ENCODE assay signal across 27 mouse cellular contexts in the genomic region with DNA sequence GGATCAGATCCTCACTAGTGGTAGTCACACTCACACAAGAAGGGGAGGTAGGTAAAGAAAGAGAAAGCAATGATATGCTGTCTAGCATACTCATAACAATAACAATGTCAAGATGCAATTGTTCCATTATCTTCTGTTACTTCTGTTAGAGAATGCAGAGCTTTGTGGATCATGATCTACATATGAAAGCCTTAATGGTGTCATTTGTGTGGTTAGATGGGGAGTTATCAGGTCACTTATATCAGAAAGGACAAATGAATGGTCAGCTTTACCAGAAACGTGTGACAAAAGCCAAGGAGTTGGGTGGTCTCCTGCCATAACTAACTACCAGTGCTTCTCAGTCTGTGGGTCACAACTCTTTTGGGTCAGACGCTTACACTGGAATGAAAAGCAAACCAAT.
"Had no signal": no experiment of that assay in that cellular context is flagged by ENCODE, and none has a peak within 500 bp of the region (broad histone marks: within the 10 kb centered on the region; RNA-seq: fewer than 3 reads in every experiment).

No protein-coding gene starts in this region.

- H3K9ac ChIP-seq: heart, embryonic 12.5 days; hindbrain, embryonic 12.5 days; hindbrain, embryonic 14.5 days; intestine, embryonic 15.5 days; limb, embryonic 12.5 days; liver, embryonic 13.5 days had no signal

- H3K27me3 ChIP-seq: heart, embryonic 12.5 days; hindbrain, embryonic 12.5 days; intestine, embryonic 15.5 days; limb, embryonic 12.5 days; liver, embryonic 13.5 days had no signal

- H3K4me1 ChIP-seq: heart, embryonic 10.5 days; hindbrain, embryonic 10.5 days; intestine, embryonic 15.5 days; limb, embryonic 10.5 days had no signal

- ATAC-seq: hindbrain, embryonic 16.5 days; inflammation-experienced regulatory T-cells, adult 6 months; intestine, embryonic 15.5 days; intestine, postnatal 0 days had no signal

- H3K9me3 ChIP-seq: heart, embryonic 10.5 days; heart, embryonic 12.5 days; hindbrain, embryonic 10.5 days; hindbrain, embryonic 12.5 days; intestine, embryonic 15.5 days; limb, embryonic 10.5 days; limb, embryonic 12.5 days; liver, embryonic 13.5 days had no signal

- H3K27ac ChIP-seq: gastrocnemius, adult 2 months; heart, embryonic 10.5 days; hindbrain, embryonic 10.5 days; hindbrain, embryonic 12.5 days; hindbrain, embryonic 14.5 days; intestine, embryonic 15.5 days; layer of hippocampus, adult 2 months; left cerebral cortex, adult 2 months; limb, embryonic 10.5 days; limb, embryonic 12.5 days; liver, embryonic 13.5 days had no signal

- H3K36me3 ChIP-seq: intestine, embryonic 15.5 days had no signal

- H3K4me2 ChIP-seq: heart, embryonic 12.5 days; hindbrain, embryonic 12.5 days; hindbrain, embryonic 14.5 days; intestine, embryonic 15.5 days; limb, embryonic 12.5 days; liver, embryonic 11.5 days; liver, embryonic 13.5 days had no signal

- DNase-seq: gastrocnemius, adult 2 months; gastrocnemius, postnatal 10 days; gastrocnemius, postnatal 25 days; heart, adult 18-20 months; heart, postnatal 10 days; heart, postnatal 4 days; kidney, adult 18-20 months; kidney, adult 8-10 months; kidney, postnatal 10 days; kidney, postnatal 25 days; kidney, postnatal 4 days; liver; liver, embryonic 13.5 days had no signal

- H3K4me3 ChIP-seq: gastrocnemius, adult 2 months; heart, embryonic 10.5 days; heart, embryonic 12.5 days; hindbrain, embryonic 10.5 days; hindbrain, embryonic 12.5 days; intestine, embryonic 15.5 days; layer of hippocampus, adult 2 months; left cerebral cortex, adult 2 months; limb, embryonic 10.5 days; limb, embryonic 12.5 days; liver, embryonic 13.5 days had no signal
